In the genomic region with DNA sequence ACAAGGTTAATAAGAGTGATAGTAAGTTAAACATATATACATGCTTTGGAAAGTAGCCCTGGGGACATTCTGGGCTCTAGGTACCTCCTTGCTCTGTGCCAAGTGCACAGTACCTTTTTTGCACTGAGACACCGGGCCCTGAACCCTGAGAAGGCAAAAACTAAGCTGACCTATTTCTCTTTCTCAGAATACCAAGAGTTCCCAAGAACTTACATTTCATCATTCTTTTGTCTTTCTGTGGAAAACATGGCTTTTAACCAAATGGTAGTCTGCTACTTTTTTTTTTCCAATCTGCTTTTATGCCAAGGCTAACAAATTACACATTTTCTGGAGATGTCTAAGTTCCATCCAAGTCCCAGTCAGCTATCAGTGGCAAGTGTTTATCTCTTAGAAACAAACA, we compare ENCODE assay signal across 21 mouse cellular contexts.
DNase-seq lines count a peak whose midpoint lies in the region; ATAC-seq and TF ChIP-seq lines count a peak whose summit lies in the region.
"Had no signal": no experiment of that assay in that cellular context is flagged by ENCODE, and none has a peak within 500 bp of the region (broad histone marks: within the 10 kb centered on the region; RNA-seq: fewer than 3 reads in every experiment).

No protein-coding gene starts in this region.

- peak; percentile 23 for DNase-seq in heart, postnatal 0 days (ENCODE audit: low spot score)
- no peak for DNase-seq in heart, postnatal 4 days
- no peak for DNase-seq in kidney, postnatal 10 days
- DNase-seq in kidney, postnatal 0 days (ENCODE audit: low spot score) = no peak
- no peak for DNase-seq in kidney, adult 11 months
- DNase-seq in right cerebral cortex, adult 18-20 months = no peak
- DNase-seq: adrenal gland, adult 8-10 months; adrenal gland, postnatal 14 days; adrenal gland, postnatal 36 days; cerebellum, adult 11-12 months; cerebellum, adult 2 months; cerebellum, adult 9-10 months; cerebellum, postnatal 10 days; cerebellum, postnatal 25 days had no signal

- H3K4me2 ChIP-seq in heart, postnatal 0 days (ENCODE audit: low read depth, low read length) = no peak overlapping the region
- no peak overlapping the region for H3K4me2 ChIP-seq in kidney, embryonic 15.5 days
- no peak overlapping the region for H3K4me2 ChIP-seq in kidney, postnatal 0 days (ENCODE audit: low read length)
- H3K4me2 ChIP-seq: embryonic facial prominence, embryonic 12.5 days; forebrain, embryonic 13.5 days; forebrain, embryonic 15.5 days had no signal

- H3K9ac ChIP-seq in heart, postnatal 0 days (replicated peaks; ENCODE audit: low read depth, low read length) = no peak overlapping the region
- no peak overlapping the region for H3K9ac ChIP-seq in kidney, embryonic 15.5 days
- no peak overlapping the region for H3K9ac ChIP-seq in kidney, postnatal 0 days (ENCODE audit: low read depth, low read length)
- H3K9ac ChIP-seq: embryonic facial prominence, embryonic 12.5 days; forebrain, embryonic 13.5 days; forebrain, embryonic 15.5 days had no signal

- no peak for ATAC-seq in heart, postnatal 0 days (ENCODE audit: insufficient read depth, low read depth)
- ATAC-seq in kidney, embryonic 15.5 days (replicated peaks; ENCODE audit: low FRiP score) = no peak
- ATAC-seq in kidney, postnatal 0 days (replicated peaks; ENCODE audit: low FRiP score, low read depth) = no peak
- ATAC-seq: activated CD4-positive, CD25-positive, alpha-beta regulatory T cell, adult 4 months; forebrain, embryonic 13.5 days; forebrain, embryonic 15.5 days; Patski had no signal

- H3K27ac ChIP-seq in heart, postnatal 0 days (ENCODE audit: low read depth) = no peak overlapping the region
- H3K27ac ChIP-seq in kidney, embryonic 15.5 days = 0 out of 2 replicates have a peak overlapping the region, but pooled peaks have one; percentile 54
- H3K27ac ChIP-seq in kidney, postnatal 0 days = peak overlapping the region; percentile 44
- H3K27ac ChIP-seq: embryonic facial prominence, embryonic 10.5 days; embryonic facial prominence, embryonic 12.5 days; forebrain, embryonic 13.5 days; forebrain, embryonic 15.5 days had no signal

- H3K36me3 ChIP-seq in heart, postnatal 0 days (replicated peaks; ENCODE audit: control insufficient read depth, insufficient read depth, low read length) = no peaks in the 10 kb centered on the region
- no peaks in the 10 kb centered on the region for H3K36me3 ChIP-seq in kidney, embryonic 15.5 days
- no peaks in the 10 kb centered on the region for H3K36me3 ChIP-seq in kidney, postnatal 0 days (ENCODE audit: insufficient read depth, low read length)
- H3K36me3 ChIP-seq: embryonic facial prominence, embryonic 10.5 days; embryonic facial prominence, embryonic 12.5 days; forebrain, embryonic 15.5 days had no signal

- H3K27me3 ChIP-seq in heart, postnatal 0 days (ENCODE audit: control insufficient read depth, insufficient read depth, low read length) = no peaks in the 10 kb centered on the region
- no peaks in the 10 kb centered on the region for H3K27me3 ChIP-seq in kidney, embryonic 15.5 days
- H3K27me3 ChIP-seq in kidney, postnatal 0 days (ENCODE audit: insufficient read depth, low read length) = no peaks in the 10 kb centered on the region
- H3K27me3 ChIP-seq: embryonic facial prominence, embryonic 12.5 days; forebrain, embryonic 13.5 days; forebrain, embryonic 15.5 days had no signal

- H3K4me1 ChIP-seq in heart, postnatal 0 days (ENCODE audit: control insufficient read depth, insufficient read depth) = no peaks in the 10 kb centered on the region
- 0 out of 2 replicates have a peak, but pooled peaks cover 6% of the 10 kb centered on the region for H3K4me1 ChIP-seq in kidney, embryonic 15.5 days
- H3K4me1 ChIP-seq in kidney, postnatal 0 days (replicated peaks; ENCODE audit: insufficient read depth, low read length) = no peaks in the 10 kb centered on the region
- H3K4me1 ChIP-seq: embryonic facial prominence, embryonic 10.5 days; embryonic facial prominence, embryonic 12.5 days; forebrain, embryonic 13.5 days; forebrain, embryonic 15.5 days had no signal

- TF ChIP-seq EP300 in heart, postnatal 0 days (IDR thresholded peaks at IDR 0.05; ENCODE audit: low read depth) = no peak

- WGBS in heart, postnatal 0 days = 62% methylated on average over 1 of the region's 1 CpGs
- WGBS in kidney, embryonic 15.5 days = 70% methylated on average over 1 of the region's 1 CpGs
- 75% methylated on average over 1 of the region's 1 CpGs for WGBS in kidney, postnatal 0 days

- H3K4me3 ChIP-seq in heart, postnatal 0 days (ENCODE audit: low read depth, low read length) = no peak overlapping the region
- no peak overlapping the region for H3K4me3 ChIP-seq in kidney, embryonic 15.5 days (replicated peaks)
- H3K4me3 ChIP-seq in kidney, postnatal 0 days (replicated peaks; ENCODE audit: low read depth, low read length) = no peak overlapping the region
- H3K4me3 ChIP-seq: embryonic facial prominence, embryonic 10.5 days; embryonic facial prominence, embryonic 12.5 days; forebrain, embryonic 13.5 days; forebrain, embryonic 15.5 days had no signal

- H3K9me3 ChIP-seq in heart, postnatal 0 days (replicated peaks; ENCODE audit: control insufficient read depth, low read length) = no peaks in the 10 kb centered on the region
- no peaks in the 10 kb centered on the region for H3K9me3 ChIP-seq in kidney, embryonic 15.5 days (replicated peaks)
- H3K9me3 ChIP-seq in kidney, postnatal 0 days (replicated peaks; ENCODE audit: low read length) = no peaks in the 10 kb centered on the region
- H3K9me3 ChIP-seq: embryonic facial prominence, embryonic 10.5 days; embryonic facial prominence, embryonic 12.5 days; forebrain, embryonic 13.5 days; forebrain, embryonic 15.5 days had no signal

- TF ChIP-seq CTCF in heart, postnatal 0 days (IDR thresholded peaks at IDR 0.05; ENCODE audit: low read depth) = no peak
- TF ChIP-seq CTCF in kidney, postnatal 0 days (IDR thresholded peaks at IDR 0.05; ENCODE audit: low read depth) = no peak
